Mouse (Mus musculus): ENCODE measurements around the gene Cep97. TPM values are rescaled to one million over a fixed set of nuclear protein-coding genes. Genes with fewer than 3 reads are reported as not detected.
"Not testable (repeated sequence)": the region's sequence is repeated elsewhere in the genome, so short reads cannot be mapped to it uniquely, and the experiment has no call there.

The Cep97 gene
- 1 to 10 TPM; 7.4 to 8.1 TPM for total RNA-seq (2021)
- long read RNA-seq, experiment 1, full-length matches to known transcripts: 3 of 3 reads
- long read RNA-seq, experiment 1, partial matches to known transcripts: 0 of 3 reads
- long read RNA-seq, experiment 1, other reads (novel, unspliced or antisense): 0 of 3 reads
- long read RNA-seq, experiment 2: 0 reads

GRCm38 (mm10) chr16:55934453-55935037 is at the start of gene Cep97:
Gene Cep97 (minus strand): TSS chr16:55934855.
- peak; percentile 89 for DNase-seq

- peak; percentile 58 for DNase-seq
Measured at GRCm38 (mm10) chr16:55974903-55975285, 40.2 kb upstream of the Cep97 start.

GRCm38 (mm10) chr16:55974256-55974902 is 39.7 kb upstream of the Cep97 start:
- DNase-seq: peak; percentile 97

- peak; percentile 100 for DNase-seq
Measured at GRCm38 (mm10) chr16:55973431-55974255, 39.0 kb upstream of the Cep97 start, which contains the start of gene Zbtb11. Gene Zbtb11 (plus strand): TSS chr16:55973883.

- DNase-seq: no peak
Measured at GRCm38 (mm10) chr16:55972626-55973201, 38.1 kb upstream of the Cep97 start.

GRCm38 (mm10) chr16:55971735-55972615 is 37.3 kb upstream of the Cep97 start:
- DNase-seq: no peak

- DNase-seq: no peak
Measured at GRCm38 (mm10) chr16:55970416-55970815, 35.8 kb upstream of the Cep97 start.

- peak; percentile 60 for DNase-seq
Measured at GRCm38 (mm10) chr16:55969147-55969546, 34.5 kb upstream of the Cep97 start.

GRCm38 (mm10) chr16:55967221-55967620 is 32.6 kb upstream of the Cep97 start:
- no peak for DNase-seq

GRCm38 (mm10) chr16:55966212-55966871 is 31.7 kb upstream of the Cep97 start, which contains the start of gene Rpl24:
Gene Rpl24 (plus strand): TSS chr16:55966275.
- DNase-seq: peak; percentile 97

GRCm38 (mm10) chr16:55964126-55964949 is 29.7 kb upstream of the Cep97 start:
- DNase-seq: peak; percentile 53

- DNase-seq: not testable (repeated sequence)
Measured at GRCm38 (mm10) chr16:55963068-55963467, 28.4 kb upstream of the Cep97 start.

GRCm38 (mm10) chr16:55954196-55954595 is 19.5 kb upstream of the Cep97 start:
- DNase-seq: not testable (repeated sequence)

GRCm38 (mm10) chr16:55952771-55953170 is 18.1 kb upstream of the Cep97 start:
- no peak for DNase-seq

- DNase-seq: no peak
Measured at GRCm38 (mm10) chr16:55951679-55952327, 17.1 kb upstream of the Cep97 start.

- DNase-seq: peak; percentile 87
Measured at GRCm38 (mm10) chr16:55950946-55951678, 16.5 kb upstream of the Cep97 start.

- DNase-seq: no peak
Measured at GRCm38 (mm10) chr16:55950462-55950861, 15.8 kb upstream of the Cep97 start.

- DNase-seq: no peak
Measured at GRCm38 (mm10) chr16:55948963-55949362, 14.3 kb upstream of the Cep97 start.
